Mouse (Mus musculus) layer of hippocampus, adult 9-10 months (tissue): ENCODE measurements around the gene Rasal2.

Experiments
- DNase-seq: peaks from one replicate; pipeline ENCODE4 v3.0.0; 2022; ENCODE audit warnings: low spot score

Gene Rasal2

GRCm38 (mm10) chr1:157334834-157335233 lies 77.6 kb downstream of the Rasal2 start:
- DNase-seq: no peak

- no peak for DNase-seq
Observed at GRCm38 (mm10) chr1:157328068-157328467, 84.3 kb downstream of the Rasal2 start.

GRCm38 (mm10) chr1:157323091-157323490 lies 89.3 kb downstream of the Rasal2 start:
- DNase-seq: no peak

GRCm38 (mm10) chr1:157318896-157319295 lies 93.5 kb downstream of the Rasal2 start:
- no peak for DNase-seq

- DNase-seq: no peak
Observed at GRCm38 (mm10) chr1:157301266-157301665, 111.1 kb downstream of the Rasal2 start.

GRCm38 (mm10) chr1:157299559-157299958 lies 112.8 kb downstream of the Rasal2 start:
- DNase-seq: no peak

GRCm38 (mm10) chr1:157298990-157299389 lies 113.4 kb downstream of the Rasal2 start:
- no peak for DNase-seq

GRCm38 (mm10) chr1:157297137-157297536 lies 115.3 kb downstream of the Rasal2 start:
- no peak for DNase-seq

- no peak for DNase-seq
Observed at GRCm38 (mm10) chr1:157295868-157296267, 116.5 kb downstream of the Rasal2 start.

- no peak for DNase-seq
Observed at GRCm38 (mm10) chr1:157290173-157290572, 122.2 kb downstream of the Rasal2 start.

- no peak for DNase-seq
Observed at GRCm38 (mm10) chr1:157289251-157289650, 123.1 kb downstream of the Rasal2 start.

GRCm38 (mm10) chr1:157286561-157286960 lies 125.8 kb downstream of the Rasal2 start:
- DNase-seq: peak; percentile 21

- no peak for DNase-seq
Observed at GRCm38 (mm10) chr1:157285366-157285765, 127.0 kb downstream of the Rasal2 start.

- DNase-seq: peak; percentile 21
Observed at GRCm38 (mm10) chr1:157280781-157281180, 131.6 kb downstream of the Rasal2 start.

- DNase-seq: no peak
Observed at GRCm38 (mm10) chr1:157275672-157276307, 136.6 kb downstream of the Rasal2 start.

- DNase-seq: no peak
Observed at GRCm38 (mm10) chr1:157267894-157268293, 144.5 kb downstream of the Rasal2 start.

GRCm38 (mm10) chr1:157256562-157256961 lies 155.8 kb downstream of the Rasal2 start:
- DNase-seq: no peak

GRCm38 (mm10) chr1:157255776-157256175 lies 156.6 kb downstream of the Rasal2 start:
- DNase-seq: no peak

GRCm38 (mm10) chr1:157253600-157254490 lies 158.6 kb downstream of the Rasal2 start:
- no peak for DNase-seq

GRCm38 (mm10) chr1:157248112-157248511 lies 164.3 kb downstream of the Rasal2 start:
- no peak for DNase-seq

GRCm38 (mm10) chr1:157247341-157247740 lies 165.1 kb downstream of the Rasal2 start:
- no peak for DNase-seq

GRCm38 (mm10) chr1:157246779-157247178 lies 165.6 kb downstream of the Rasal2 start:
- DNase-seq: no peak

GRCm38 (mm10) chr1:157244453-157244790 lies 168.0 kb downstream of the Rasal2 start:
- DNase-seq: no peak
